Mouse (Mus musculus): ENCODE data around the gene Adgrf1.

DNA sequence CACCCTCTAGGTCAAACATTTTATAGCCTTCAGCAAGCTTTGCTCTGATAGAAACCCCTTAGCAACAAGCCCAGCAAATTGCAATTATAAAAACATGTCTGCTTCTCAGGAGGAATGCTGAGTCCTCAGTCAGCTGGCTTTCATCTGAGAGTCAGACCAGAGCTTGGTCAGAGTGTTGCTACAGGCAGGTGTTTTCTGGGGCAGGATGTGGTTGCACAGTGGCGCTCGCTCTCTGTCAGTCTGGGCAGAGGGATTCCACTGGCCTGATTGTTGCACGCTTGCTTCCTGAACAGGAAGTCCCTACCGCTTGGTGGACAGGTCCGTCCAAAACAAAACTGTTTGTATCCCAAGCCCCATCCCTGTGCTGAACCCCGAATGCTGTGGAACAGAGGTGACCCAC, 37.4 kb upstream of the Adgrf1 start:
- TF ChIP-seq CTCF (IDR thresholded peaks at IDR 0.05; ENCODE audit: low read depth, low read length), result no peak
- no peak for TF ChIP-seq POLR2A (IDR thresholded peaks at IDR 0.05; ENCODE audit: borderline replicate concordance, low read depth, low read length)
